Mouse (Mus musculus) neural tube, embryonic 15.5 days (tissue): Measurements from ENCODE around the gene Trp53rka. TPM values are rescaled to one million over a fixed set of nuclear protein-coding genes. Genes with fewer than 3 reads are reported as not detected.

ENCODE experiments used
- ATAC-seq: fragments of 200-750 bp; cut with Nextera tagmentation; 2 replicates; pipeline ENCODE4 v1.8.0; 2017; ENCODE audit warnings: mild to moderate bottlenecking, moderate TSS enrichment, moderate library complexity; ENCODE audit not compliant: low FRiP score
- H3K27ac ChIP-seq: fragments of 300-500 bp; sonication (generic); replicated peaks from 2 replicates; pipeline ENCODE4 v1.5.1; 2015; ENCODE audit warnings: mild to moderate bottlenecking, inconsistent platforms
- H3K27me3 ChIP-seq: fragments of 300-500 bp; sonication (generic); replicated peaks from 2 replicates; pipeline ENCODE4 v1.6.1; 2015; ENCODE audit warnings: inconsistent platforms
- H3K36me3 ChIP-seq: fragments of 300-500 bp; sonication (generic); 2 replicates; pipeline ENCODE4 v1.6.1; 2015; ENCODE audit warnings: inconsistent platforms
- H3K4me1 ChIP-seq: fragments of 300-500 bp; sonication (generic); 2 replicates; pipeline ENCODE4 v1.6.1; 2015; ENCODE audit warnings: inconsistent platforms
- H3K4me2 ChIP-seq: fragments of 300-500 bp; sonication (generic); 2 replicates; pipeline ENCODE4 v1.6.1; 2015; ENCODE audit warnings: inconsistent platforms, mild to moderate bottlenecking, moderate library complexity
- H3K4me3 ChIP-seq: fragments of 300-500 bp; sonication (generic); replicated peaks from 2 replicates; pipeline ENCODE4 v1.5.1; 2015; ENCODE audit warnings: mild to moderate bottlenecking, inconsistent platforms
- H3K9ac ChIP-seq: fragments of 300-500 bp; sonication (generic); replicated peaks from 2 replicates; pipeline ENCODE4 v1.6.1; 2015; ENCODE audit warnings: mild to moderate bottlenecking, inconsistent platforms
- H3K9me3 ChIP-seq: fragments of 300-500 bp; sonication (generic); replicated peaks from 2 replicates; pipeline ENCODE4 v1.6.1; 2016; ENCODE audit warnings: inconsistent platforms
- WGBS: fragments of 180-500 bp; shearing (Covaris S2); methylation state at CpG from one replicate; pipeline ENCODE4 v1.1.7; 2015; ENCODE audit warnings: mixed read lengths; 5-methylcytosine and 5-hydroxymethylcytosine counted together
- polyA plus RNA-seq: library from polyadenylated mRNA; unstranded; fragments of >200 nt; fragmentation: Nextera tagmentation; extraction: Ambion mirVana; gene quantifications from 2 replicates; pipeline ENCODE4 v1.2.1, GENCODE M21; 2015

Gene Trp53rka
- polyA plus RNA-seq, 1 experiment from 2014 or later, result 35.5 TPM

DNA sequence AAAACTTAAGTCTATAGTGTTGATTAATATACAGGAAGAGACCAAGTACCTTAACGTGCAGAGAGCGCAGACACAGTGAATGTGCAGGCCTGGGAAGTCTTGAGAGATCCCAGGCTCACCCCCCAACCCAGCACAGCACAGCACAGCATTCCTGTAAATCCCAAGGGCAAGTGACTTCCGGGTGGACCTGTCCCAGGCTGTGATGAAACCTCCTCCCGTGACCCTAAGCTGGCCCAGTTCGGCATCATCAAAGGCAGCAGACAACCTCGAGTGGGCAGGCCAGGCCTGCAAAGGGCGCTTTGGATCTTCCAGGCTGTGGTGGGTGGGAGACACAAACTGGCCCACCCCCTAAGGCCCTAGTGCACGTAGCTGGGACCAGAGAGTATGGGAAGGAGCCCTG lies 11.1 kb downstream of the Trp53rka start:
- H3K9ac ChIP-seq, result no peak overlapping the region
- no peak for ATAC-seq
- no peak overlapping the region for H3K4me2 ChIP-seq
- no peak overlapping the region for H3K27ac ChIP-seq
- no peak overlapping the region for H3K4me3 ChIP-seq
- H3K36me3 ChIP-seq, result no peaks in the 10 kb centered on the region
- WGBS, result 70% methylated on average over 8 of the region's 8 CpGs
- H3K4me1 ChIP-seq, result peaks cover 8% of the 10 kb centered on the region
- no peaks in the 10 kb centered on the region for H3K27me3 ChIP-seq
- H3K9me3 ChIP-seq, result no peaks in the 10 kb centered on the region

DNA sequence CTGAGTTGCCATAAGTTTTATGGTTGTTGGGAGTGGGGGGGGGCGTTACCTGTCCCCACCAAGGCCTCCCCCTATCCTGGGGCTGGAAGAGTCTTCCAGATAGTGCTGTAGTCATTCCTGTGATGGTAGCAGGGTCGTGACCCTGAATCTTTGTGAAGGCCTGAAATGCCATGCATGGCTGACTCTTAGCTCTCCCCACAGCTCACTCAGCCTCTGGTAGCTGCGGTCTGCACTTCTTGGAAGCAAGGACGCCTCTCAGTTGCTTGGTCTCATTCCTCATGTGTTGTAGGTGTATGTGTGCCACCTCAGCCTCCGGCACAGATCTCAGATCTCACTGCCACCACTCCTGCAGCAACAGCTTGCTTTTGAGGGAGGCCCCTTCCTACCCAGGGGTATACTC lies 17.3 kb downstream of the Trp53rka start:
- no peak overlapping the region for H3K4me3 ChIP-seq
- 59% methylated on average over 5 of the region's 5 CpGs for WGBS

DNA sequence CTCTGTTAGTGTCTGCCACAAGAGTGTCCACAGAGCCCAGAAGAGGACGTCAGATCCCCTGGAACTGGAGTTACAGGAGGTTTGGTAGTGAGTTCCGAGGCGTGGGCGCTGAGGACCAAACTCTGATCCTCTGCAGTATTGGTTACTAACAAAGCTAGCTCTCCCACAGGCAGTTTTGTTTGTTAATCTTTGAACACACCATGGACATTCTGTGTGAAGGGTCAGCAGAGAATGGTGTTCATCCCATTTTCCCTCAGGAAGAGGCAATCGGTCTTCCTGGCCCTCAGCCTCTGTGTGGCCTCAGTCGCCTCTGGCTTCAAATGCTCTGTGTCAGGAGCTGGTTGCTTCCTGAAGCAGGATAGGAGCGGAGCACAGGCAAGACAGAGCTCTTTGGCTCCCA lies 17.7 kb downstream of the Trp53rka start:
- 75% methylated on average over 7 of the region's 7 CpGs for WGBS
- Histone ChIP-seq H3K27ac (no peak overlapping the region), H3K9me3 (no peaks in the 10 kb centered on the region), H3K4me3 (no peak overlapping the region), H3K4me2 (no peak overlapping the region), H3K4me1 (peaks cover 5% of the 10 kb centered on the region), H3K36me3 (no peaks in the 10 kb centered on the region), H3K9ac (no peak overlapping the region), H3K27me3 (peaks cover 24% of the 10 kb centered on the region)
- no peak for ATAC-seq

More for the DNA sequence above, 17.3 kb downstream of the Trp53rka start:
- no peak overlapping the region for H3K9ac ChIP-seq
- no peaks in the 10 kb centered on the region for H3K9me3 ChIP-seq
- H3K4me2 ChIP-seq, result no peak overlapping the region
- H3K27me3 ChIP-seq, result peaks cover 24% of the 10 kb centered on the region
- H3K4me1 ChIP-seq, result peaks cover 5% of the 10 kb centered on the region
- no peak for ATAC-seq
- no peak overlapping the region for H3K27ac ChIP-seq
- no peaks in the 10 kb centered on the region for H3K36me3 ChIP-seq

DNA sequence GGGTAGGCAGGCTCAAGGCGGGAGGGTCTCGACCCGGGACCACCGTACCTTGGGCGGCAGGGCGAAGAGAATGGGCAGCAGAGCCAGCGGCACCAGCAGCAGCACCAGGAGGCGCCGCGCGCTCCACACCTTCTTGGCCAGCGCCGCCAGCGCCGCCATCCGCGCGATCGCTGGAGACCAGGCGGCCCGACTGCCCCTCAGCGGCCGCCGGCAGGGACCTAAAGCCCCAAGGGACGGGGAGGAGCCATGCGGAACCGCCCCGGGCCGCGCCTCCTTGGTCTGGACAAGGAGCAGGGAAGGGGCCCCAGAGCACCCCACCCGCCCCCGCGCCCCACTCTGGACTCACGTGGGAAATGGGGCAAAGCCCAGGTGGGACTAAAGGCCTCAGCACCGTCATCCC lies 20.1 kb downstream of the Trp53rka start, which contains the start of gene Slc13a3:
Gene Slc13a3, minus strand, starts transcription at position 228 of the 400 bp plus-strand sequence.
- Histone ChIP-seq H3K4me3 (peak within 1 kb of the TSS; percentile 26), H3K9ac (0 out of 2 replicates have a peak within 1 kb of the TSS, but pooled peaks have one; percentile 23), H3K27me3 (peaks cover 24% of the 10 kb centered on the region), H3K27ac (no peak within 1 kb of the TSS), H3K36me3 (no peaks in the 10 kb centered on the region), H3K4me2 (peak within 1 kb of the TSS; percentile 54), H3K9me3 (no peaks in the 10 kb centered on the region), H3K4me1 (peaks cover 5% of the 10 kb centered on the region)
- ATAC-seq, result no peak
- under 1% methylated on average over 34 of the region's 35 CpGs for WGBS

DNA sequence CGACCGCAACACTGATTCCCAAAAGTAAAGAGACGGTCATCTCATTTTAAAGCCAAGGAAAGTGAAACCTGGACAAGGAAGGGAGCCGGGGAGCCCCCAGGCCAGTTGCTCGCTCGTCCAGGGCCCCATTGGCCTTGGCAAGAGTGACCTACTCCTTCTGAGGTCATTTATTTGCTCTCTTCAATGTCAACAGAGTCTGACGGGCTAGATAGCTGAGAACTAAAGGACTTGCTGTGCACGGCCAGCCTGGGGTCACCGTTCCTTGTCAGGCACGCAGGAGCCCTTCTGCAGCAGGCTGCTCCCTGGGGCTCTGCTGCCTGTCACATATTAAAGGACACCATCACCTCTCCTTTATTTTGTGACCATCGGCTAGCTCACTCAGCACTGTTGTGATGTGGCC lies 21.2 kb downstream of the Trp53rka start:
- Histone ChIP-seq H3K9me3 (no peaks in the 10 kb centered on the region), H3K9ac (no peak overlapping the region), H3K4me3 (no peak overlapping the region), H3K27me3 (peaks cover 24% of the 10 kb centered on the region), H3K4me1 (peaks cover 5% of the 10 kb centered on the region), H3K27ac (no peak overlapping the region), H3K4me2 (no peak overlapping the region), H3K36me3 (no peaks in the 10 kb centered on the region)
- WGBS, result 85% methylated on average over 11 of the region's 11 CpGs
- ATAC-seq, result no peak

DNA sequence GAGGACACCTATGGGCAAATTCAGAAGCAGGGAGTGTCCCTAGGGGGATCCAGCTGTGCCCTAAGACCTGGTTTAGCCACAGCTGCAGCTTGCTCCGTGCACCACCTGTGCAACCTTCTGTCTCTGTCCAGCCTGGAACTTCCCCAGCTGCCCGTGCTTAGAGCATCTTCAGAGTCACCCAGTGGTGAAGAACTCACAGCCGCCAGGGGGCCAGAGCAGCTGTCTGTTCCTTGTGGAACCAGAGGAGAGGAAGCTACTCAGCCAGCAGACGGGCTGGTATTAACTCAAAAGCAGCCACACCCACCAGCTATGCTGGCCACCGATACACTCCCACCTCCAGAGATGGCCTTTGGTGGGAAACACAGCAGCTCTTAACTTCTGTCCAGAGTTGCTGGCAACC lies 23.0 kb downstream of the Trp53rka start:
- H3K4me1 ChIP-seq, result peaks cover 5% of the 10 kb centered on the region
- no peak overlapping the region for H3K4me3 ChIP-seq
- ATAC-seq, result no peak
- peaks cover 24% of the 10 kb centered on the region for H3K27me3 ChIP-seq
- H3K27ac ChIP-seq, result no peak overlapping the region
- WGBS, result 38% methylated on average over 5 of the region's 5 CpGs
- H3K36me3 ChIP-seq, result no peaks in the 10 kb centered on the region
- H3K9ac ChIP-seq, result no peak overlapping the region
- no peak overlapping the region for H3K4me2 ChIP-seq
- no peaks in the 10 kb centered on the region for H3K9me3 ChIP-seq

DNA sequence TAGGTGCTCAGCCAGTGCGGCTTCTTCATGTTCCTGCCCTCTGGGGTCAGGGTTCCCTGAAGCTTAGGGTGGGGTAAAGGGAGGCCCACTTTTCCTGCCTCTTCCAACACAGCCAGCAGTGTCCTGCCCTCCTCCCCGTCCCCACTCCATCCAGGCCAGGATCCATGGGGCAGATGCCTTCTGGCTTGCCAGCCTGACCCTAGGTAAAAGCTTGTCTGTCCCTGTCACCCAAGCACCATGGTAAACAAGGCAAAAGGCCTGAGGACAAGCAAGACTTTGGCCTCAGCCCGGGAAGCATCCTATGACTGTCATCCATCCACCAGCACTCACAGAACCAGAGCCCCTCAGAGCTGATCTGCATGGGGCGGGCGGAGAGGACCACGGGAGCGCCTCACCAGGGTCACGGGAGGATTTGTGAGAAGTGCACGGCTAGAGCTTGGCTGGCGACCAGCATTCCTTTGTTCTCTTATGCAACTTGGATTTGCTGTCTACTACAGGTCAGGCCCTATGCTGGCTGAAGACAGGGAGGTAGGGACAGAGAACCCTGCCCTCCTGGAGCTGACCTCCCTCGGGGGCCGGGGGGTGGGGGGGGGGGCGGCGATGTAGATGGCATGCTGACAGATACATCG lies 25.2 kb downstream of the Trp53rka start:
- 53% methylated on average over 15 of the region's 15 CpGs for WGBS
- Histone ChIP-seq H3K36me3 (no peaks in the 10 kb centered on the region), H3K27me3 (peaks cover 14% of the 10 kb centered on the region), H3K27ac (no peak overlapping the region), H3K9me3 (no peaks in the 10 kb centered on the region), H3K4me1 (peaks cover 1% of the 10 kb centered on the region), H3K4me3 (no peak overlapping the region), H3K9ac (no peak overlapping the region), H3K4me2 (no peak overlapping the region)
- ATAC-seq, result no peak

DNA sequence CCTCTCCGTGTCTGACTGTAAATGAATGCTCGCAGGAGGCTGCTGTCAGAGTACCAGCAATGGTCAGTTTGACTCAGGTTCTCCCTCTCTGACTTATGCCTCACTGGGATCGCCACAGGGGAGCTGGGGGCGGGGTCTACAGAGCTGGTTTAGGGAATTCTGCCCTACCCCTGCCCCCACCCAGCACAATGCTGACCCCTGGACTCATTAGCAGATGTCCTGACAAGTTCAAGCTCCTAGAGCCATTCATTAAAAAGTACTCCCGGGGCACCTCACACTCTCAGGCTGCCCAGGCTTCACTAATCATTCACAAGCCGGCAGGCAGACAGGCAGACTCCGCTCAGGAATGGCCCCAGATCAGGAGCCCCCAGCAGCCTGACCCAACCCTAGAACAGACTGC lies 33.5 kb downstream of the Trp53rka start:
- H3K36me3 ChIP-seq, result no peaks in the 10 kb centered on the region
- no peaks in the 10 kb centered on the region for H3K9me3 ChIP-seq
- H3K27ac ChIP-seq, result no peak overlapping the region
- 28% methylated on average over 7 of the region's 7 CpGs for WGBS
- H3K4me2 ChIP-seq, result no peak overlapping the region
- H3K4me1 ChIP-seq, result no peaks in the 10 kb centered on the region
- H3K4me3 ChIP-seq, result no peak overlapping the region
- H3K27me3 ChIP-seq, result no peaks in the 10 kb centered on the region
- H3K9ac ChIP-seq, result no peak overlapping the region
- no peak for ATAC-seq

DNA sequence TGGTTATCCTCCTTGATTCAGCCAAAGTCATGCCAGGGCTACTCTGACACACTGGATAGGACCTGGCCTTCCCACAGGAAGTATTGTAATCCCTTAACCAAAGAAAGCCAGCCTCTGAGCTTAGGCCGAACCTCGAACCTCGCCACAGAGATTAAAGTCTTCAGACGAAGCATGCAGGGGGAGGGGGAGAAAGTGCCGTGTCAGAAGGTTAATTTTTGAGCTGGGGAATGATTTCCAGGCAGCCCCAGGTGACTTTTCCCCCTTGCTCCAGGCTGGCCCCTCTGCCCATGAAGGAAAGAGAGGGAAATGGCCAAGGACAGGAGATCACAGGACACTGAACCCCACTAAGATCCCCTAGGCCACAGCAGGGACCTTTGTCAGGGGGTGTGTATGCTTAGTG lies 34.9 kb downstream of the Trp53rka start:
- Histone ChIP-seq H3K27ac (no peak overlapping the region), H3K4me3 (no peak overlapping the region), H3K9me3 (no peaks in the 10 kb centered on the region), H3K9ac (no peak overlapping the region), H3K4me1 (no peaks in the 10 kb centered on the region), H3K36me3 (no peaks in the 10 kb centered on the region), H3K4me2 (no peak overlapping the region), H3K27me3 (no peaks in the 10 kb centered on the region)
- ATAC-seq, result no peak
- WGBS, result 74% methylated on average over 5 of the region's 5 CpGs

DNA sequence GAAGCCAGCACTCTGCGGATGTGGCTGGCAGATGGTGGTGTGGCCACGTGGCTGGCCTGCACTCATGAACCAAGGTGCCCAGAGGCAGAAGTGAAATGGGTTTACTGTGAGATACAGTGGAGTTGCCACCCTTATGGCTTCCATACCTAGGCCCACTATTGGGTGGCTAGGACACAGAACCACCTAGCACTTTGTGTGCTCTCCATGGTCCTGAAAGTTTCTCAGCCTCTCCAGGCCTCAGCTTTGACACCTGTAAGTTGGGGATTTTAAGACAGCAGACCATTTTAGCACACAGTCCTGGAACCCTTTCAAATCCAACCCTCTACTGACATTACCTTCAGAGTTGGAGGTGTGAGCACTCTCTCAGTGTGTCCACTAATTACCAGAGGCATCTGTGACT lies 36.4 kb downstream of the Trp53rka start:
- Histone ChIP-seq H3K4me3 (no peak overlapping the region), H3K9ac (no peak overlapping the region), H3K27ac (no peak overlapping the region), H3K9me3 (no peaks in the 10 kb centered on the region), H3K4me2 (no peak overlapping the region), H3K27me3 (no peaks in the 10 kb centered on the region), H3K36me3 (no peaks in the 10 kb centered on the region), H3K4me1 (no peaks in the 10 kb centered on the region)
- no peak for ATAC-seq
- 59% methylated on average over 2 of the region's 2 CpGs for WGBS

DNA sequence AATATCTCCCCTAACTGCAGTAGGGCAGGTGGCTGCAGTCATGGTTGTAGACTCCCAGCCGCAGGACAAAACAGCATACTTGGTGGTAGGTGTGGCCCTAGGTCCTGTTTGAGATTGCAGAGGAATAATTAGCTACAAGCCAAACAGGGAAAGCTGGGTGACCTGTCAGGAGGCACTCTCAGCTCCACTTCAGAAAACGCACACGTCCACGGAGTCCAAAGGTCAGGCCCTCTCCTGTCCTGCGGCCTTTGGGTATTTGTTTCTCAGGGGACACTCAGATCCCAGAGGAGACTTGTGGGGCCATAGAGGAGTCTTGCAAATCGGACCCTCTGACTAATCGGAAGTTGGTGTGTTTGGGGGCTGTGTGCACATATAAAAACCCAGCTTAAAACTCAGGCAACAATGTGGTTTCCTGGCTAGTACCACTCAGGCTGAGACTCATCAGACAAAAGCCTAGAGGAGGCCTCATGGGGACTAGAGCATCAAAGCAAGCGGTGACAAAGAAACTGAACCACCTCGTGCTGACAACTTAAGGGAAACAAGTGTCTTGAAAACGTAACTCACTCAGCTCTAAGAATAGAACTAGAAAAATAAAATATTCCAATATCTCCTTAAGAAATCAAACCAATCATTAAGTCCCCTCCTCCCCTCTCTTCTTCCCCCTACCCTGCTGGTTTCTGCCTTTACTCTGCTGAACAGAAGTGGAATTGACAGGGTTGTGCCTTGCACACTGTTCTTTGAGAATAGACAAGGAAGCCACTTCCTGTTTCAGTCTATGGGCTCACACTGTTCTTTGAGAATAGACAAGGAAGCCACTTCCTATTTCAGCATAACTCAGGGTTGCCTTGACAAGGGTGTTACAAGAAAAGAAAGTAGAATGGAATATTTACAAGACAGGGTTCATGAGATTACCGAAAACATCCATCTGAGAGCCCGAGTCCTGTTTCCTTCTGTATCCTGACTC lies 40.1 kb downstream of the Trp53rka start:
- WGBS, result 81% methylated on average over 12 of the region's 12 CpGs
- H3K9ac ChIP-seq, result no peak overlapping the region
- H3K27me3 ChIP-seq, result no peaks in the 10 kb centered on the region
- H3K4me3 ChIP-seq, result no peak overlapping the region
- H3K9me3 ChIP-seq, result no peaks in the 10 kb centered on the region
- H3K36me3 ChIP-seq, result no peaks in the 10 kb centered on the region
- no peak overlapping the region for H3K4me2 ChIP-seq
- ATAC-seq, result no peak
- H3K27ac ChIP-seq, result no peak overlapping the region
- no peaks in the 10 kb centered on the region for H3K4me1 ChIP-seq

DNA sequence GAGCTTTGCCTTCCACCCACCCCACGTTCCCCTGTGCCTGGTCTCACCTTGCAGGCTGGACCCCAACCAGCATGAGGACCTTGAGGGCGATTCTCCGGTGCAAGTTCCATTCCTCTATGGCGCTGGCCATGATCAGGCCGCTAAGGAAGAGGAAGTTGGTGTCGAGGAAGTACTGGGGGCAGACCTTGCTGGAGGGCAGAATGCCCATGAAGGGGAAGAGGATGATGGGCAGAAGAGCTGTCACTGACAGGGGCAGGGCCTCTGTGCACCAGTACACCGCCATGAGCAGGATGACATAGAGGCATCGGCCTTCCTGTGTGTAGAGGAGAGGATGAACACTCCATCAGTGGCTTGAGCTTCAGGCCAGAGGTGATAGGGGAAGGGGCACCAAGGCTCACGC lies 44.6 kb downstream of the Trp53rka start:
- no peak overlapping the region for H3K4me2 ChIP-seq
- no peak overlapping the region for H3K9ac ChIP-seq
- no peaks in the 10 kb centered on the region for H3K36me3 ChIP-seq
- H3K27ac ChIP-seq, result no peak overlapping the region
- no peaks in the 10 kb centered on the region for H3K4me1 ChIP-seq
- H3K4me3 ChIP-seq, result no peak overlapping the region
- WGBS, result 88% methylated on average over 9 of the region's 9 CpGs
- no peaks in the 10 kb centered on the region for H3K27me3 ChIP-seq
- no peak for ATAC-seq
- no peaks in the 10 kb centered on the region for H3K9me3 ChIP-seq
